In genomic region chrX:143012334-143012733, GRCm38 (mm10) we compare ENCODE assay signal across 16 mouse cellular contexts.
"Had no signal": no experiment of that assay in that cellular context is flagged by ENCODE, and none has a peak within 500 bp of the region (broad histone marks: within the 10 kb centered on the region; RNA-seq: fewer than 3 reads in every experiment).

No protein-coding gene starts in this region.

- H3K4me3 ChIP-seq: limb, embryonic 10.5 days; midbrain, embryonic 15.5 days; neural tube, embryonic 12.5 days; stomach, embryonic 15.5 days had no signal

- H3K27me3 ChIP-seq: neural tube, embryonic 12.5 days; stomach, embryonic 15.5 days had no signal

- H3K4me1 ChIP-seq: limb, embryonic 10.5 days; midbrain, embryonic 15.5 days; neural tube, embryonic 12.5 days; stomach, embryonic 15.5 days had no signal

- DNase-seq: kidney, adult 8-10 months; kidney, postnatal 25 days; lung, adult 2 months; lung, postnatal 36 days; right cerebral cortex, postnatal 4 days; spleen, adult 18-20 months; thymus, adult 2 months; thymus, postnatal 25 days had no signal

- H3K27ac ChIP-seq: limb, embryonic 10.5 days; midbrain, embryonic 15.5 days; neural tube, embryonic 12.5 days; stomach, embryonic 15.5 days had no signal

- H3K36me3 ChIP-seq: limb, embryonic 10.5 days; midbrain, embryonic 15.5 days; neural tube, embryonic 12.5 days; stomach, embryonic 15.5 days had no signal

- H3K9ac ChIP-seq: midbrain, embryonic 15.5 days; neural tube, embryonic 12.5 days; stomach, embryonic 15.5 days had no signal

- H3K4me2 ChIP-seq: midbrain, embryonic 11.5 days; midbrain, embryonic 15.5 days; neural tube, embryonic 12.5 days; stomach, embryonic 15.5 days had no signal

- H3K9me3 ChIP-seq: limb, embryonic 10.5 days; midbrain, embryonic 15.5 days; neural tube, embryonic 12.5 days; stomach, embryonic 15.5 days had no signal

- ATAC-seq: inflammation-experienced regulatory T-cells, adult 6 months; intestine, postnatal 0 days; lung, postnatal 0 days; midbrain, embryonic 15.5 days had no signal
